Mouse (Mus musculus) ovary, postnatal 10 days (tissue): ENCODE measurements at regions not wholly inside any gene's neighbourhood (a gene's known extent, or its start where the extent isn't known, plus 50 kb on each side); places are given as distances from the start of the nearest gene placed in this dataset.

Source experiments
- DNase-seq: peaks from one replicate; pipeline ENCODE4 v3.0.0; 2022; ENCODE audit warnings: low spot score

- DNase-seq: no peak
Measured at GRCm38 (mm10) chr8:77850523-77850922, 126.3 kb upstream of the Ednra start.

GRCm38 (mm10) chr8:77870264-77870663 is 146.0 kb upstream of the Ednra start:
- DNase-seq: no peak

- DNase-seq: no peak
Measured at GRCm38 (mm10) chr8:77872771-77873170, 148.5 kb upstream of the Ednra start.

GRCm38 (mm10) chr8:77919776-77920175 is 195.5 kb upstream of the Ednra start:
- no peak for DNase-seq

GRCm38 (mm10) chr8:77921868-77922267 is 197.6 kb upstream of the Ednra start:
- DNase-seq: no peak

- no peak for DNase-seq
Measured at GRCm38 (mm10) chr8:77947702-77948101, 223.4 kb upstream of the Ednra start.

GRCm38 (mm10) chr8:77949640-77950039 is 225.4 kb upstream of the Ednra start:
- no peak for DNase-seq

GRCm38 (mm10) chr8:77958814-77959372 is 234.6 kb upstream of the Ednra start:
- DNase-seq: no peak

- DNase-seq: no peak
Measured at GRCm38 (mm10) chr8:77963102-77963698, 238.9 kb upstream of the Ednra start.

- no peak for DNase-seq
Measured at GRCm38 (mm10) chr8:77970378-77970777, 242.7 kb upstream of the Ttc29 start.

- no peak for DNase-seq
Measured at GRCm38 (mm10) chr8:77973714-77974113, 239.4 kb upstream of the Ttc29 start.

GRCm38 (mm10) chr8:77979106-77979505 is 234.0 kb upstream of the Ttc29 start:
- no peak for DNase-seq

- DNase-seq: no peak
Measured at GRCm38 (mm10) chr8:77980701-77981100, 232.4 kb upstream of the Ttc29 start.

- no peak for DNase-seq
Measured at GRCm38 (mm10) chr8:77982031-77982430, 231.1 kb upstream of the Ttc29 start.

GRCm38 (mm10) chr8:77983476-77983875 is 229.6 kb upstream of the Ttc29 start:
- no peak for DNase-seq

GRCm38 (mm10) chr8:77987237-77987636 is 225.9 kb upstream of the Ttc29 start:
- no peak for DNase-seq

- DNase-seq: no peak
Measured at GRCm38 (mm10) chr8:77988291-77989056, 224.6 kb upstream of the Ttc29 start.

GRCm38 (mm10) chr8:77991050-77991449 is 222.0 kb upstream of the Ttc29 start:
- DNase-seq: no peak

GRCm38 (mm10) chr8:78000303-78000702 is 212.8 kb upstream of the Ttc29 start:
- no peak for DNase-seq

GRCm38 (mm10) chr8:78001656-78002055 is 211.4 kb upstream of the Ttc29 start:
- DNase-seq: no peak

GRCm38 (mm10) chr8:78002071-78002470 is 211.0 kb upstream of the Ttc29 start:
- DNase-seq: no peak

- peak; percentile 21 for DNase-seq
Measured at GRCm38 (mm10) chr8:78003888-78004543, 209.1 kb upstream of the Ttc29 start.

GRCm38 (mm10) chr8:78004891-78005290 is 208.2 kb upstream of the Ttc29 start:
- DNase-seq: no peak
